In genomic region chr4:45755097-45755496, GRCm38 (mm10) we compare ENCODE assay signal across 12 mouse cellular contexts. TPM values are rescaled to one million over a fixed set of nuclear protein-coding genes. Genes with fewer than 3 reads are reported as not detected.
A peak's percentile ranks its signal among the peaks of the same experiment; 100 is the strongest.
DNase-seq lines count a peak whose midpoint lies in the region; ATAC-seq lines count a peak whose summit lies in the region.
"Had no signal": no experiment of that assay in that cellular context is flagged by ENCODE, and none has a peak within 500 bp of the region (broad histone marks: within the 10 kb centered on the region; RNA-seq: fewer than 3 reads in every experiment).

No protein-coding gene starts in this region.

- intact Hi-C loops in heart, postnatal 25 days (cut with DNase I), result no loop called here
- intact Hi-C loops in gastrocnemius, postnatal 14 days (cut with DNase I; ENCODE audit: low total_unique reads), result no loop called here

- peak; percentile 25; the same call in 1 of the 2 replicates for ATAC-seq in heart, embryonic 16.5 days (replicated peaks; ENCODE audit: extremely low read depth, insufficient read depth, low FRiP score)
- no peak for ATAC-seq in hindbrain, embryonic 15.5 days (ENCODE audit: low FRiP score, low read depth)
- ATAC-seq: Patski had no signal

- no peak overlapping the region for H3K27ac ChIP-seq in heart, embryonic 16.5 days (ENCODE audit: low read length)
- peak overlapping the region; percentile 69 for H3K27ac ChIP-seq in hindbrain, embryonic 15.5 days (replicated peaks)

- no peak for DNase-seq in heart, postnatal 25 days (ENCODE audit: low spot score)
- DNase-seq in brain, adult 2 months (ENCODE audit: low read depth, low spot score), result peak; percentile 97
- peak; percentile 64 for DNase-seq in cerebellum, adult 8-10 months
- no peak for DNase-seq in urinary bladder, adult 18-20 months (ENCODE audit: low spot score in 2 of 2)
- DNase-seq in gastrocnemius, postnatal 14 days, result no peak
- no peak for DNase-seq in testis, postnatal 14 days (ENCODE audit: low spot score)
- DNase-seq: adrenal gland, postnatal 14 days; kidney, adult 8-10 months had no signal

- no peaks in the 10 kb centered on the region for H3K36me3 ChIP-seq in heart, embryonic 16.5 days (ENCODE audit: control insufficient read depth, insufficient read depth)
- H3K36me3 ChIP-seq in hindbrain, embryonic 15.5 days, result no peaks in the 10 kb centered on the region
- H3K36me3 ChIP-seq: limb, embryonic 13.5 days had no signal

- peaks cover 11% of the 10 kb centered on the region for H3K4me1 ChIP-seq in heart, embryonic 16.5 days (ENCODE audit: control insufficient read depth, insufficient read depth, low read length)
- peaks cover 30% of the 10 kb centered on the region for H3K4me1 ChIP-seq in hindbrain, embryonic 15.5 days (replicated peaks)

- WGBS in heart, embryonic 16.5 days, result 69% methylated on average over 9 of the region's 9 CpGs
- 40% methylated on average over 9 of the region's 9 CpGs for WGBS in hindbrain, embryonic 15.5 days

- no peaks in the 10 kb centered on the region for H3K27me3 ChIP-seq in heart, embryonic 16.5 days (ENCODE audit: control insufficient read depth, insufficient read depth, low read length)
- H3K27me3 ChIP-seq in hindbrain, embryonic 15.5 days, result no peaks in the 10 kb centered on the region
- H3K27me3 ChIP-seq: Patski had no signal

- H3K9ac ChIP-seq in heart, embryonic 16.5 days (ENCODE audit: low read length), result no peak overlapping the region
- H3K9ac ChIP-seq in hindbrain, embryonic 15.5 days, result no peak overlapping the region
- H3K9ac ChIP-seq: limb, embryonic 13.5 days had no signal

- no peak overlapping the region for H3K4me3 ChIP-seq in heart, embryonic 16.5 days (ENCODE audit: low read length)
- no peak overlapping the region for H3K4me3 ChIP-seq in hindbrain, embryonic 15.5 days
- H3K4me3 ChIP-seq: limb, embryonic 13.5 days had no signal

- no peak overlapping the region for H3K4me2 ChIP-seq in heart, embryonic 16.5 days (ENCODE audit: low read depth, low read length)
- H3K4me2 ChIP-seq in hindbrain, embryonic 15.5 days, result no peak overlapping the region

- H3K9me3 ChIP-seq in heart, embryonic 16.5 days (replicated peaks; ENCODE audit: control insufficient read depth, low read length), result no peaks in the 10 kb centered on the region
- H3K9me3 ChIP-seq in hindbrain, embryonic 15.5 days, result no peaks in the 10 kb centered on the region
- H3K9me3 ChIP-seq: limb, embryonic 13.5 days had no signal

RNA-seq across cellular contexts. Expression of gene Aldh1b1, which starts 43.7 kb away (rescaled TPM):
- 173 and 184 TPM in 2 replicates for polyA plus RNA-seq in heart, embryonic 16.5 days (2015; fragmentation: Nextera tagmentation; extraction: Ambion mirVana)
- total RNA-seq in heart, postnatal 25 days (2021), result 10 to 100 TPM; 16.0 to 17.5 TPM
- polyA plus RNA-seq in hindbrain, embryonic 15.5 days (2015; fragmentation: Nextera tagmentation; extraction: Ambion mirVana), result 17.9 and 19.9 TPM in 2 replicates
- 1 to 10 TPM in 1 of 2 experiments, under 1 TPM in 1; 1.00 to 1.5 TPM for total RNA-seq in gastrocnemius, postnatal 14 days (2021)

Comparison
In these comparisons a context has a peak if more than half of its experiments do, and no peak if none do; other contexts are left out.
1. DNase-seq: peak in brain, adult 2 months (single experiment) and cerebellum, adult 8-10 months (single experiment); none in heart, postnatal 25 days (single experiment), urinary bladder, adult 18-20 months (0 of 2), gastrocnemius, postnatal 14 days (single experiment) and testis, postnatal 14 days (single experiment).
2. RNA of gene Aldh1b1, which starts 43.7 kb away (total RNA-seq): 16.0 to 17.5 TPM in heart, postnatal 25 days; 1.00 to 1.5 TPM in gastrocnemius, postnatal 14 days; every median in the first group is over 4 times any median in the second.